Comparison of ENCODE assay signal across 8 mouse cellular contexts in the genomic region with DNA sequence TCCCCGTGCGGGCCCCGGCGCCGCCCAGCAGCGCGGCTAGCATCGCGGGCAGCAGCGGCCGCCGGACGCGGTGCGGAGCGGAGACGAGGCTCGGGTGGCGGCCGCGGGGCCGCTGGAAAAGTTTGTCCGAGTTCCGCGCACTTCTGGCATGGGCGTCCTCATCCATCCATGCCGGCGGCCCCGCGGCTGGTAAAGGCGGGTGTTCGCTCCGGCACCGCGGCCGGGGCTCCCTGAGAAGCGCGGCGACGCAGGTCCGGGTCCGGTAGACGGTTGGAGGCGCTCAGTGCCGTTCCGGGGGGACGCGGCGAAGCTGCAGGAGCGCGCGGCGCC. TPM values are rescaled to one million over a fixed set of nuclear protein-coding genes. Genes with fewer than 3 reads are reported as not detected.
DNase-seq lines count a peak whose midpoint lies in the region; ATAC-seq and TF ChIP-seq lines count a peak whose summit lies in the region.

No protein-coding gene starts in this region.

- under 1% methylated on average over 53 of the region's 53 CpGs for WGBS in spleen, adult 2 months
- WGBS in limb, embryonic 15.5 days = 0% methylated on average over 53 of the region's 53 CpGs
- under 1% methylated on average over 46 of the region's 53 CpGs for WGBS in stomach, postnatal 0 days

- ATAC-seq in erythroblast, adult 5-6 weeks (replicated peaks; ENCODE audit: low FRiP score, poor library complexity, severe bottlenecking) = no peak
- no peak for ATAC-seq in limb, embryonic 15.5 days (ENCODE audit: insufficient number of reproducible peaks, low FRiP score, low TSS enrichment, low read depth)
- ATAC-seq in stomach, postnatal 0 days (ENCODE audit: low FRiP score, low TSS enrichment) = 0 out of 2 replicates have a peak, but pooled peaks have one; percentile 0
- no peak for ATAC-seq in megakaryocyte progenitor cell, adult 5-6 weeks (replicated peaks; ENCODE audit: poor library complexity)

- peak overlapping the region; percentile 91 for H3K9ac ChIP-seq in limb, embryonic 15.5 days
- peak overlapping the region; percentile 94 for H3K9ac ChIP-seq in stomach, postnatal 0 days (ENCODE audit: low read length)

- H3K4me2 ChIP-seq in limb, embryonic 15.5 days = peak overlapping the region; percentile 47
- H3K4me2 ChIP-seq in stomach, postnatal 0 days (replicated peaks; ENCODE audit: low read depth) = peak overlapping the region; percentile 83

- TF ChIP-seq CTCF in spleen, adult 2 months (IDR thresholded peaks at IDR 0.05; ENCODE audit: extremely low read depth, insufficient read depth, insufficient read length, insufficient replicate concordance) = no peak
- no peak for TF ChIP-seq CTCF in stomach, postnatal 0 days (IDR thresholded peaks at IDR 0.05; ENCODE audit: low read depth)

- no peaks in the 10 kb centered on the region for H3K36me3 ChIP-seq in erythroblast, embryonic 14.5 days (ENCODE audit: control insufficient read depth)
- H3K36me3 ChIP-seq in spleen, adult 2 months (ENCODE audit: control insufficient read depth, insufficient read depth, low read length) = no peaks in the 10 kb centered on the region
- no peaks in the 10 kb centered on the region for H3K36me3 ChIP-seq in limb, embryonic 15.5 days
- no peaks in the 10 kb centered on the region for H3K36me3 ChIP-seq in stomach, postnatal 0 days (ENCODE audit: control insufficient read depth, insufficient read depth, low read length)

- peak overlapping the region; percentile 57; the same call in 1 of the 2 replicates for H3K27ac ChIP-seq in spleen, adult 2 months (ENCODE audit: insufficient read depth, low read length)
- H3K27ac ChIP-seq in limb, embryonic 15.5 days = peak overlapping the region; percentile 100
- H3K27ac ChIP-seq in stomach, postnatal 0 days (replicated peaks) = peak overlapping the region; percentile 98

- peaks cover 70% of the 10 kb centered on the region for H3K27me3 ChIP-seq in erythroblast, embryonic 14.5 days (ENCODE audit: control insufficient read depth)
- peaks cover 12% of the 10 kb centered on the region for H3K27me3 ChIP-seq in spleen, adult 2 months (ENCODE audit: control insufficient read depth, insufficient read depth, low read length)
- H3K27me3 ChIP-seq in limb, embryonic 15.5 days = no peaks in the 10 kb centered on the region
- H3K27me3 ChIP-seq in stomach, postnatal 0 days (ENCODE audit: control insufficient read depth, insufficient read depth, low read length) = no peaks in the 10 kb centered on the region; the same call in 1 of the 2 replicates

- TF ChIP-seq EP300 in stomach, postnatal 0 days (optimal IDR thresholded peaks at IDR 0.05) = no peak

- DNase-seq in spleen, adult 2 months (ENCODE audit: low read depth in 1 of 2, low spot score in 2 of 2) = no peak
- no peak for DNase-seq in spleen, adult 12 weeks (ENCODE audit: low spot score)
- no peak for DNase-seq in stomach, postnatal 0 days (ENCODE audit: low spot score)
- no peak for DNase-seq in cerebellum, adult 9-11 months

- no peaks in the 10 kb centered on the region; the same call in 1 of the 2 replicates for H3K4me1 ChIP-seq in erythroblast, embryonic 14.5 days (ENCODE audit: control insufficient read depth)
- H3K4me1 ChIP-seq in spleen, adult 2 months (ENCODE audit: control insufficient read depth, insufficient read depth, insufficient read length) = no peaks in the 10 kb centered on the region
- H3K4me1 ChIP-seq in limb, embryonic 15.5 days = peaks cover 22% of the 10 kb centered on the region
- H3K4me1 ChIP-seq in stomach, postnatal 0 days (replicated peaks; ENCODE audit: control insufficient read depth, insufficient read depth) = no peaks in the 10 kb centered on the region

- H3K4me3 ChIP-seq in erythroblast, embryonic 14.5 days (replicated peaks) = peak overlapping the region; percentile 38
- peak overlapping the region; percentile 34; the same call in 1 of the 2 replicates for H3K4me3 ChIP-seq in spleen, adult 2 months (ENCODE audit: extremely low read depth, insufficient read depth, insufficient read length)
- peak overlapping the region; percentile 82 for H3K4me3 ChIP-seq in limb, embryonic 15.5 days
- H3K4me3 ChIP-seq in stomach, postnatal 0 days (ENCODE audit: low read depth, low read length) = peak overlapping the region; percentile 73

- peaks cover 6% of the 10 kb centered on the region; the same call in 1 of the 2 replicates for H3K9me3 ChIP-seq in erythroblast, embryonic 14.5 days (ENCODE audit: control insufficient read depth, low read length)
- H3K9me3 ChIP-seq in limb, embryonic 15.5 days = no peaks in the 10 kb centered on the region
- no peaks in the 10 kb centered on the region for H3K9me3 ChIP-seq in stomach, postnatal 0 days (ENCODE audit: control insufficient read depth, low read length)

- TF ChIP-seq POLR2A in spleen, adult 2 months (IDR thresholded peaks at IDR 0.05; ENCODE audit: low read depth, low read length) = no peak

RNA-seq across cellular contexts. Expression of gene Gas1, which starts 0.4 kb away (rescaled TPM):
- polyA plus RNA-seq in erythroblast, embryonic 14.5 days (2012) = not detected in 2 replicates
- total RNA-seq in erythroblast, adult 5-6 weeks (2015; ENCODE audit: low replicate concordance) = not detected in 2 replicates
- total RNA-seq in erythroblast, adult 5-6 weeks (2017; ENCODE audit: low replicate concordance) = not detected in 2 replicates
- polyA plus RNA-seq in spleen, adult 2 months (2012; rRNA removed) = 17.7 and 44.2 TPM in 2 replicates
- polyA plus RNA-seq in limb, embryonic 15.5 days (2015; fragmentation: Nextera tagmentation; extraction: Ambion mirVana) = 233 and 299 TPM in 2 replicates
- 62.4 and 78.9 TPM in 2 replicates for polyA plus RNA-seq in stomach, postnatal 0 days (2015; fragmentation: Nextera tagmentation; extraction: Ambion mirVana)
- total RNA-seq in megakaryocyte progenitor cell, adult 5-6 weeks (2015) = not detected in 2 replicates
- total RNA-seq in megakaryocyte progenitor cell, adult 5-6 weeks (2017) = not detected in 2 replicates

Comparison
In these comparisons a context has a peak if more than half of its experiments do, and no peak if none do; other contexts are left out.
1. RNA of gene Gas1, which starts 0.4 kb away (polyA plus RNA-seq): 233 to 299 TPM in limb, embryonic 15.5 days, 62.4 to 78.9 TPM in stomach, postnatal 0 days and 17.7 to 44.2 TPM in spleen, adult 2 months; not detected in erythroblast, embryonic 14.5 days; every median in the first group is over 10 times any median in the second.
2. Peak in every context shown above with its lines, with median percentiles within 50 percentile points of each other: H3K4me3 ChIP-seq and H3K27ac ChIP-seq.